In genomic region chr1:74298996-74299395, GRCm38 (mm10) we compare ENCODE assay signal across 12 mouse cellular contexts. TPM values are rescaled to one million over a fixed set of nuclear protein-coding genes. Genes with fewer than 3 reads are reported as not detected.
DNase-seq lines count a peak whose midpoint lies in the region; TF ChIP-seq lines count a peak whose summit lies in the region.
"Had no signal": no experiment of that assay in that cellular context is flagged by ENCODE, and none has a peak within 500 bp of the region (broad histone marks: within the 10 kb centered on the region; RNA-seq: fewer than 3 reads in every experiment).

No protein-coding gene starts in this region.

- H3K36me3 ChIP-seq in kidney, adult 2 months (ENCODE audit: control insufficient read depth, insufficient read depth, low read length): no peaks in the 10 kb centered on the region
- H3K36me3 ChIP-seq: embryonic facial prominence, embryonic 12.5 days had no signal

- no peak for TF ChIP-seq POLR2A in kidney, adult 2 months (IDR thresholded peaks at IDR 0.05; ENCODE audit: low read depth, low read length)

- no peak for DNase-seq in kidney, adult 2 months
- no peak for DNase-seq in kidney, postnatal 10 days
- DNase-seq in adipocyte (ENCODE audit: low spot score): peak; percentile 87
- peak; percentile 67 to 81 for DNase-seq in gastrocnemius, adult 8-10 months (ENCODE audit: low spot score in 2 of 2)
- peak; percentile 74 to 81 for DNase-seq in lung, adult 18-20 months
- no peak for DNase-seq in testis, postnatal 10 days (ENCODE audit: low spot score)
- DNase-seq in kidney, postnatal 4 days: no peak
- no peak for DNase-seq in spleen, postnatal 36 days (ENCODE audit: low spot score in 2 of 2)

- H3K4me1 ChIP-seq in kidney, adult 2 months (ENCODE audit: control insufficient read depth, insufficient read depth, low read length): peaks cover 33% of the 10 kb centered on the region

- H3K4me3 ChIP-seq in kidney, adult 2 months (ENCODE audit: insufficient read depth, low read depth, low read length): no peak overlapping the region
- H3K4me3 ChIP-seq: embryonic facial prominence, embryonic 12.5 days had no signal

- no peaks in the 10 kb centered on the region for H3K27me3 ChIP-seq in kidney, adult 2 months (replicated peaks; ENCODE audit: control insufficient read depth, insufficient read depth, low read length)
- H3K27me3 ChIP-seq: embryonic facial prominence, embryonic 12.5 days had no signal

- TF ChIP-seq CTCF in kidney, adult 2 months (conservative IDR thresholded peaks at IDR 0.05; ENCODE audit: insufficient read depth, insufficient read length, low read depth, low read length): no peak

- WGBS in kidney, adult 2 months: 34% methylated on average over 5 of the region's 5 CpGs

- H3K27ac ChIP-seq in kidney, adult 2 months (ENCODE audit: insufficient read depth, low read depth, low read length): peak overlapping the region; percentile 47; the same call in 1 of the 2 replicates
- H3K27ac ChIP-seq: embryonic facial prominence, embryonic 12.5 days had no signal

RNA-seq across cellular contexts. Expression of gene Tmbim1, which starts 6.4 kb away (rescaled TPM):
- 74.1 and 103 TPM in 2 replicates for polyA plus RNA-seq in kidney, adult 2 months (2012; rRNA removed)
- total RNA-seq in gastrocnemius, adult 8-10 months (2022): 10 to 100 TPM; 31.3 to 38.1 (median 32.9) TPM

RNA-seq across cellular contexts. Expression of gene Pnkd, which starts 14.3 kb away (rescaled TPM):
- polyA plus RNA-seq in kidney, adult 2 months (2012; rRNA removed): 139 and 165 TPM in 2 replicates
- 10 to 100 TPM; 51.9 to 56.2 (median 53.1) TPM for total RNA-seq in gastrocnemius, adult 8-10 months (2022)

RNA-seq across cellular contexts. Expression of gene Aamp, which starts 14.5 kb away (rescaled TPM):
- polyA plus RNA-seq in kidney, adult 2 months (2012; rRNA removed): 212 and 217 TPM in 2 replicates
- 10 to 100 TPM; 73.2 to 88.7 (median 78.0) TPM for total RNA-seq in gastrocnemius, adult 8-10 months (2022)

RNA-seq across cellular contexts. Expression of gene Gpbar1, which starts 20.6 kb away (rescaled TPM):
- polyA plus RNA-seq in kidney, adult 2 months (2012; rRNA removed): 0.20 and 0.48 TPM in 2 replicates
- total RNA-seq in gastrocnemius, adult 8-10 months (2022): not detected
- total RNA-seq: layer of hippocampus, adult 18-20 months had no signal
- polyA plus RNA-seq: embryonic facial prominence, embryonic 12.5 days; G1E; neural tube, embryonic 14.5 days had no signal

Comparison
In these comparisons a context has a peak if more than half of its experiments do, and no peak if none do; other contexts are left out.
1. DNase-seq: peak in adipocyte (single experiment), gastrocnemius, adult 8-10 months (2 of 2) and lung, adult 18-20 months (2 of 2); none in kidney, adult 2 months (single experiment), kidney, postnatal 10 days (single experiment), testis, postnatal 10 days (single experiment), kidney, postnatal 4 days (0 of 2) and spleen, postnatal 36 days (0 of 2).